Mouse (Mus musculus) heart, embryonic 16.5 days (tissue): ENCODE results near the gene Mfsd6l. TPM values are rescaled to one million over a fixed set of nuclear protein-coding genes. Genes with fewer than 3 reads are reported as not detected.

Experiments used
- ATAC-seq: fragments of 200-750 bp; cut with Nextera tagmentation; replicated peaks from 2 replicates; pipeline ENCODE4 v1.8.0; 2017; ENCODE audit warnings: moderate number of reproducible peaks; ENCODE audit not compliant: insufficient read depth, low FRiP score; ENCODE audit errors: extremely low read depth
- H3K27ac ChIP-seq: fragments of 300-500 bp; sonication (generic); 2 replicates; pipeline ENCODE4 v1.5.1; 2014; ENCODE audit warnings: mild to moderate bottlenecking, low read length, control low read depth, moderate library complexity
- H3K27me3 ChIP-seq: fragments of 300-500 bp; sonication (generic); 2 replicates; pipeline ENCODE4 v1.6.1; 2014; ENCODE audit warnings: low read length, mixed read lengths; ENCODE audit not compliant: control insufficient read depth, insufficient read depth
- H3K36me3 ChIP-seq: fragments of 300-500 bp; sonication (generic); 2 replicates; pipeline ENCODE4 v1.6.1; 2014; ENCODE audit not compliant: control insufficient read depth, insufficient read depth
- H3K4me1 ChIP-seq: fragments of 300-500 bp; sonication (generic); 2 replicates; pipeline ENCODE4 v1.6.1; 2014; ENCODE audit warnings: low read length, mixed read lengths; ENCODE audit not compliant: control insufficient read depth, insufficient read depth
- H3K4me2 ChIP-seq: fragments of 300-500 bp; sonication (generic); 2 replicates; pipeline ENCODE4 v1.6.1; 2014; ENCODE audit warnings: low read depth, mild to moderate bottlenecking, control low read depth, low read length
- H3K4me3 ChIP-seq: fragments of 300-500 bp; sonication (generic); 2 replicates; pipeline ENCODE4 v1.5.1; 2014; ENCODE audit warnings: mild to moderate bottlenecking, control low read depth, low read length
- H3K9ac ChIP-seq: fragments of 300-500 bp; sonication (generic); 2 replicates; pipeline ENCODE4 v1.6.1; 2014; ENCODE audit warnings: low read length, control low read depth
- H3K9me3 ChIP-seq: fragments of 300-500 bp; sonication (generic); replicated peaks from 2 replicates; pipeline ENCODE4 v1.6.1; 2016; ENCODE audit warnings: low read length; ENCODE audit not compliant: control insufficient read depth
- WGBS: fragments of 180-500 bp; shearing (Covaris S2); extraction: QIAGEN DNeasy Blood & Tissue Kit; methylation state at CpG from one replicate; pipeline ENCODE4 v1.1.7; 2014; 5-methylcytosine and 5-hydroxymethylcytosine counted together
- polyA plus RNA-seq: library from polyadenylated mRNA; unstranded; fragments of >200 nt; fragmentation: Nextera tagmentation; extraction: Ambion mirVana; gene quantifications from 2 replicates; pipeline ENCODE4 v1.2.1, GENCODE M21; 2015

Mfsd6l gene
- polyA plus RNA-seq, 1 experiment from 2014 or later: 0.17 TPM

DNA sequence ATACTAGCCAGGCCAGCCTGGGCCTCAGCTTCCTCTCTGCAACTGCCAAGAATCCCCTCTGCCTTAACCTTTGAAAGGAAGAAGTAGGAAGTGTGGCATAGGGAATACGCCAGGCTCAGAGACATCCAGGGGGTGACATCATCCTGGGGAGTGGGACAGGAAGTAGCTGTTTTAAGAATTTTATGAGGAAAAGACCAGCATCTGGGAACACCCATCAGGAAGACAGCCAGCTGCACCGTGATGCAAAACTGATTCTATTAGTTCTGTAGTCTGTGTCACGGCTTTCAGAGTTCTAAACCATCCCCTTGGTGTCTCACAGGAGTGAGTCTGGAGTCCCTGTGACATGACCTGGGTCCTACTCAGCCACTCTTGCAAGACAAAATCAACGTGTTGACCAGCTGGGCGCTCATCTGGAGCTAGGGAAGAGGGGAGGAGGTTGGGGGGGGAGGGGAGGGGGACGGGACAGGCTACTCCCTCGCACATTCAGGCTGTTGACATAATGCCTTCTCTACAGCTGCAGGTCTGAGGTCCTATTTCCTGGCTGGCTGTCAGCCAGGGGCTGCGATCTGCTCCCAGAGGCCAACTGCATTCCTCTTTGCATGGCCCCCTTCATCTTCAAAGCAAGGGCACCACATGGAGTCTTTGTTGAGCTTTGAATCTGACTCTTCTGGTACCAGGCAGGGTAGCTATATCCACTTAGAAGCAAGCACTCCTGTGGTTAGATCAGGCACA is 46.4 kb downstream of the Mfsd6l start:
- Histone ChIP-seq H3K27me3 (no peaks in the 10 kb centered on the region), H3K4me3 (no peak overlapping the region), H3K27ac (peak overlapping the region; percentile 88), H3K9ac (0 out of 2 replicates have a peak overlapping the region, but pooled peaks have one; percentile 8), H3K36me3 (no peaks in the 10 kb centered on the region), H3K9me3 (no peaks in the 10 kb centered on the region), H3K4me1 (peaks cover 34% of the 10 kb centered on the region), H3K4me2 (peak overlapping the region; percentile 20; the same call in 1 of the 2 replicates)
- 7% methylated on average over 8 of the region's 8 CpGs for WGBS
- ATAC-seq: peak; percentile 76

DNA sequence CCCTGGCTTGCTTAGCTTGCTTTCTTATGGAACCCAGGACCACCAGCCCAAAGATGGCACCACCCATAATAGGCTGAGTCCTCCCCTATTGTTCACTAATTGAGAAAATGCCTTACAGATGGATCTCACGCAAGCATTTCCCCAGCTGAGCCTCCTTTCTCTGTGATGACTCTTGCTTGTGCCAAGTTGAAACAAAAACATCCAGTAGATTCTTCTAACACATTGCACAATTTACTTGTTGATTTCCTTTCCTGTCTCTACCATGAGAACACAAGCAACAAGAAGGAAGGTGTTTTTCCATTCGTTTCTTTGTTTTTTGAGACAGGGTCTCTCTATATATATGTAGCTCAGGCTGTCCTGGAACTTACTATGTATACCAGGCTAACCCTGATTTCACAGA is 51.1 kb downstream of the Mfsd6l start:
- H3K4me2 ChIP-seq: no peak overlapping the region
- no peak overlapping the region for H3K9ac ChIP-seq
- WGBS: 83% methylated on average over 2 of the region's 2 CpGs
- no peak overlapping the region for H3K4me3 ChIP-seq
- no peaks in the 10 kb centered on the region for H3K36me3 ChIP-seq
- no peaks in the 10 kb centered on the region for H3K27me3 ChIP-seq
- ATAC-seq: no peak
- peaks cover 20% of the 10 kb centered on the region for H3K4me1 ChIP-seq
- H3K9me3 ChIP-seq: no peaks in the 10 kb centered on the region
- H3K27ac ChIP-seq: no peak overlapping the region

Other genes with a start within 250 kb of the Mfsd6l start
- 17.7 and 21.3 TPM in 2 replicates for gene Ntn1, start 155.4 kb upstream of the Mfsd6l start, polyA plus RNA-seq
- gene Pik3r5, start 124.1 kb upstream of the Mfsd6l start, polyA plus RNA-seq: 1.3 and 2.5 TPM in 2 replicates
- gene Pik3r6, start 53.2 kb upstream of the Mfsd6l start, polyA plus RNA-seq: 5.6 and 7.7 TPM in 2 replicates
- gene Ccdc42, start 30.8 kb downstream of the Mfsd6l start, polyA plus RNA-seq: 1.1 and 1.5 TPM in 2 replicates
- 81.1 and 104 TPM in 2 replicates for gene Myh10, start 135.4 kb downstream of the Mfsd6l start, polyA plus RNA-seq